Mouse (Mus musculus): ENCODE measurements around the gene Slc25a27. TPM values are rescaled to one million over a fixed set of nuclear protein-coding genes. Genes with fewer than 3 reads are reported as not detected.

The Slc25a27 gene
- total RNA-seq, 2 experiments from 2014 or later, result 4.7 to 5.3 TPM

DNA sequence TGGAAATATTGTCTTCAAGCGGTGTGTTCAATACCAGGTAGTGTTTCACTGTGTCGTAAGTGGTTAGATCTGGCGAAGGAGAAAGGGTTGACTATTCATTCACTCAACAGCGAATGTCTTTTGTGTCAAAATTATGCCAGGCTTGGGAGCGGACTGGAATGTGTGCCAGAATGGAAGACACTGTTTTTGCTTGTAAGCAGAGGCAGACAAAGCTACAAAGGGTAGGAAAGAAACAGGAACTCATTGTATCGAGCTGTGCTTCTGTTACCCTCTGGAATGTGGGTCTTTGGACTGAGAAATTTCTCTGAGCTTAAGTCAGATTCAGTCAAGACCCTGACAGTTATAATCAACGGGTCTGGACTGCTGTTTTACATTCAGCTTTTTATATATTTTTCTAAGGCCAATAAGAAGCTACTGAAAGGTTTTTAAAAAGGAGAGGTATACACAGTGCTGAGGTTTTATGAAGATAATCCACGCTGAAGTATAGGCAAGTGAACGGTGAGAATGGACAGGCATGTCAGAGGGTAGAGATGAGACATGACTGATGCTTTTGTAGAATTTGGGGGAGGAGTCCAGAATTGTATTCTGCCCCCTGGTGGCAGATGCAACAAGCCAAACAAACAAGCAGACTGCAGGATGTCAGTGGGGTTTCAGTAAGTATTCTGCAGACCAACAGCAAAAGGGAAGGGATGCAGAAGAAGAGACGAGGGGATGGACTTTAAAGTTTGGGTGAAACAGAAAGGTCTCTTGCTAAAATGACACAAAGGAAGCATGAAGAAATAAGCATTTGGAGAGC, 17.2 kb downstream of the Slc25a27 start:
- no peak for DNase-seq

DNA sequence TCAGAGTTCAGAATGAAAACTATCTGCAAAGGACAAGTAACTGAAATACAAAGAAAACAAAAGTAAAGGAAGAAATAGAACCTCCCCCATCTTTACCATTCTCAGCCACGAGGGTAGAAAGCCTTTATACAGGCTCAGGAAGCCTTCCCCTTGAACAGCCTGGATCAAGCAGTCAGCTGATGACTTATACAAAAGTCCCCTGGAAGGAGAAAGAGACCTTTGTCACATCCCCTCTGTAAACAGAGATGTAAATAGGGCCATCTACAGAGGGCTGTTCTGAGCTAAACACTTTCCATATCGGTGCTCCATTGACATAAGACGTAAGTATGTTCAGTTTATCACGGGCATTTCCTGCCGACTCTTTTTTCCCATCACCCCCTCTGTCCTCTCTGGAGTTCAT, 20.1 kb downstream of the Slc25a27 start:
- DNase-seq, result no peak

DNA sequence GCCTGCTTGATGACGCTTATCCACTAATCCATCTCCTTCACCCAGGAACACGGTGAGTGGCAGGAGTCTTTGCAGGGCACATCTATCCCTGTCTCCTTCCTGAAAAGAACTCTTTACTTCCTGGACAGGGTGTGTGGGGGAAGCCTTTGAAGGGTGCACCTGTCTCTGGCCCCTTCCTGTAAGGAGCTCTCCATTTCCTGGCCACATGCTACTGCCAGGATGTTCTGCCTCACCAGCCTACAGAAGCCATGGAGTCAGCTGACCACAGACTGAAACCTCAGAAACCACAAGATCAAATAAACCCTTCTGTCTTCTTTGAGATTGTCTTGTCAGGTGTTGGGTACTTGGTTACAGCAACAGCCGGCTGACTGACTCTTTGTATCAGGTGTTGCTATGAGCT, 21.9 kb downstream of the Slc25a27 start:
- DNase-seq, result no peak

DNA sequence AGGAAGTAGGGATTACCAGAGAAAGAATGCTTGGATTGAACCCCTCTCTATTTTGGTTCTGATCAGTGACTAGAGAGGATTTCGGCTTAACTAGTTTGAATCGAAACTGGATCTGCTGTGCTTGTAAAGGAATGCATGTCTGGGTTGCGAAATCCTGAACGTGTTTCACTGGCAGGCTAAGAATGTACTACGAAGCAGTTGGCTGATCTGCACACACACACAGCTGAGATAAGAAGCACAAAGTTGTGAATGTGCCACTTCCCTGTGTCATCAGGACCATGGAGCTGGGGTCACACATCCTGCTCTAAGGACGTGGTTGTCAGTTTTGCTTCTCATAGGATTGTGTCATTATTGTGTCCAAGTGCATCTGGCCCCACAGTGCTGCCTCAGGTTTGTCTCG, 22.6 kb downstream of the Slc25a27 start:
- no peak for DNase-seq

DNA sequence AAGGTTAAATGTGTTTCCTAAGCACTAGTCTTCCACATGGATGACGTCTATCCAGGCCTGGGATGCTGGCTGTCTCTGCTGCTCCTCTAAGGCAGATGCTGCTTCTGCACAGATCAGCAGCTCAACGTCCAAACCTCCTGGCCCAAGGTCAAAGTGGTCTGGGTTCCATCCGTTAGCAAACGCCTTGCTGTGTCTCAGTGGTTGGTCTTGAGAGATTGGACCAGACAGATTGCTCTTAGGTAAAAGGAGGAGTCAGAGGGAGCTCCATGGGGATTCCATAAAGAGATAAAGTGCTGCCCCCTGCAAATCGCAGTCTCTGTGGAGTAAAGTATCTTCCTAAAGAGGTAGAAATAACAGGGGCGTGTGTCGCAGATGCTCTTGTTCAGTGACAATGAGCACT, 23.8 kb downstream of the Slc25a27 start:
- no peak for DNase-seq

DNA sequence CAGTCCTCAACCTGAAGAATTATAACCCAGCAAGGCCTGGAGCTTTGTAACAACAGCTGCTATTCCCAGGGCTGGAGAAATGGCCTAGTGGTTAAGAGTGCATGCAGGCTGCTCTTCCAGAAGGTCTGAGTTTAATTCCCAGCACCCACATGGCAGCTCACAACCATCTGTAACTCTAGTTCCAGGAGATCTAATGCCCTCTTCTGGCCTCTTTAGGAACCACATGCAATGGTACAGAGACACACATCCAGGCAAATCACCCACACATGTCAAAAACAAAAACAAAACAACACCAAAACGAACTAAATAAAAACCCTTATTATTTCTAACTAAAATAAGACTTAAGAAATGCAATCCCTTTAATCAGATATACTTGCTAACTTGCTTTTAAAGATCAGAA, 26.2 kb downstream of the Slc25a27 start:
- no peak for DNase-seq

DNA sequence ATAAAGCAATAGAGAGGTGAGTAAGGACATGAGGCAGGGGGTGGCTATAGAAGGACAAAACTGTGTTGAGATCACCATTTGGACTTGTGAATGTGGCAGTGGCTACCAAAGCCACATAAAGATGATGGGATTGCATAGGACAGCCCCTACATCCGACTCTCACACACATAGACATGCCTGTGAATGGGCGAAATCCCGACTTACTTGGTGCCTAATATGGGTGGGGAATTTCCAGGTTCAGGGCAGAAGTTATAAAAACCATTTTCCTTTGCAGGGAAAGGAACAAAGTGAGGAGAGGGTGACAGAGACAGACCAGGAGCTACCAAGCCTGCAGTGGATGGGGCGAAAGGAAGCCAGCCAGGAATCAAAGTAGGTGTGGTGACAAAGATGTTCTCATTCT, 29.9 kb downstream of the Slc25a27 start:
- DNase-seq, result no peak

DNA sequence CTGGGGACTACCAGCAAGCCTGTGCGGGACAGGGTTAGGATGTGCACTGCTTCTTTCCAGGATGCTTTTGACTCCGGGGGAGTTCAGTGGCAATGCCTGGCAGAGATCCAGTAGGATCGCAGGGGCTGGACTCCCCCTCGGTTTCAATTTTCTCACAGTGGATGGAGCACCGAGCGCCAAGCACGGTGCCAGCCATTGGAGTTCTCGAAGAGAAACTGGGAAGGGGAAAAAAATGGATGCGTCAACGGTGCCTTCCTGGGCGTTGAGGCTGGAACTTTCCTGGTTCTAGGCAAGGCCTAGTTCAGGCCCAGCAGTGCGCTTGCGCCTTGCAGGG, 36.6 kb downstream of the Slc25a27 start:
- DNase-seq, result no peak

DNA sequence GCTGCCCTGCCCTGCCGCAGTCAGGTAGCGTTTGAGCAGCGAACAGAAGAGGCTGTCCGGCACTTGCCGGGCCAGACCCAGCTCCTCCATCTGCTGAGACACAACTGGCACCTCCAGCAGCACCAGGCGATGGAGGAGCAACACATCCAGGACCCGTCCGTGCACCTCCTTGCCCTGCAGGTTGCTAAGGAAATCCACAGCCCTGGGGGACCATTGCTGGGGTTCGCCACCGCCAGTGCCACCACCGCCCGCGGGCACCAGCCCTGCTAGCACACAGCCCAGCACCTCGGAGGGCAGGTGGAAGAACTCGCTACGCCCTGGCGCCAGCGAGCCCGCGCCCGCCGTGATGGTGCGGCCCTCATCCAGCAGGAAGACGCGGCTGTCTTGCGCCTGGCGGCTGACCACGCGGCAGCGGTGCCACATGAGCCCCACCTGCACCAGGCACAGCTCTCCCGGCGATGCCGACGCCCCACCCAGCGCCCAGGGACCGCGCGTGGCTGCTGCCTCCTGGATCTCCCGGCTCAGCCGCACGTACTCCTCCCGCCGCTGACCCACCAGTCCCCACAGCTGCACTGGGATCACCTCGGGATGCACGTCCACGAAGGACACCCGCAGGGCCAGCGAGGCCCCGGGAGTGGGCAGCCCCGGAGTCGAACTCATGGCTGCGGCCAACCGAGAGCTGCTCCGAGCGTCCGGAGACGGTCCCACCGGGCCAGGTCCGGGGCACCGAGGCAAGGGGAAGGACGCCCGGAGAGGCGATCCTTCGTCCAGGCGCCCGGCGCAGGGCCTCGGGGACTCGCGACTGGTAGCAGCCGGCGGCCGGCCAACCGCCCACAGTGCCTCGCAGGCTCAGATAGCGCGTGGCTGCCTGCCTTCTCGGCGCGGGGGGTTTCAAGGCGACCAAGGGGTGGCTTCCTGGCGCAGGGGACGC, 37.3 kb downstream of the Slc25a27 start, which contains the start of gene Tdrd6:
Tdrd6 (minus strand) TSS at position 804 of the 931 bp plus-strand sequence.
- peak; percentile 8 for DNase-seq

DNA sequence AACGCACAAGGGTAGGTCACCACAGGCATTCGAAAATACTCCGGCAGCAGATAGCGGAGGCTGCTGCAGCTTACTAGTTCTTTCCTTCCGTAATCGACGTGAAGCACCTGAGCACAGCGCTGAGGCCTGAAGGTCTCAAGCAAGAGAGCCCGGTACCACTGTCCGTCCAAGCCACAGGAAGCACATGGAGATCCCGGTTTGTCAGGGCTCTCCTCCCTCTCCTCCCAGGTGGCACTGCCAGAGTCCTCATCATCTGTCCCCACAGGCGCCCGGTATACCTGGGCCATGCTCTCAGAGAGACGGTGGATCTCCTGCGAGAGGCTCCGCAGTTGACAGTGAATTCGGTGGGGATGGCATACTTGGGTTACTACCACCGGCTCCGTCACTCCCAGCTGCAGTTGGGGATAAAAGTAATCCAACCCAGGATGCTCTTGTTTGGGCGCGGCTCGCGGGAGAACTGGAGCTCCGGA, 38.0 kb downstream of the Slc25a27 start:
- no peak for DNase-seq

DNA sequence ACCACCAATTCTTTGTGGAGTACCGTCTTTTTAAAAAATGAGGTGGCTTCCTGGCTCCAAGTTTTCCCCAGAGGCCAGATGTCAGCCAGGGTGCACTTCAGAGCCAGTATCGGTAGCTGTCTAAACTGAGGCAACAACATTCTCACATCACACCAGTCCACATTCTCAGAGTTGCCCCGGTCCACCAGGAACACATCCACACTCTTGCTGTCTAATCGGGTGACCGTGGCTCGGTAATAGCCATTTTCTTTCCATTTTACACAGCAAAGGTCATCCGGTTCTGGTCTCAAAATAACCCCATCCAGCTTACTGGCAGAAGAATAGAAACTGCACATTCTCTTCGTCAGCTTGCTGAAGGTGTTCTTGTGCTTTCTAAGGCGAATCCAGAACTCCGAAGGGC, 38.8 kb downstream of the Slc25a27 start:
- DNase-seq, result no peak

DNA sequence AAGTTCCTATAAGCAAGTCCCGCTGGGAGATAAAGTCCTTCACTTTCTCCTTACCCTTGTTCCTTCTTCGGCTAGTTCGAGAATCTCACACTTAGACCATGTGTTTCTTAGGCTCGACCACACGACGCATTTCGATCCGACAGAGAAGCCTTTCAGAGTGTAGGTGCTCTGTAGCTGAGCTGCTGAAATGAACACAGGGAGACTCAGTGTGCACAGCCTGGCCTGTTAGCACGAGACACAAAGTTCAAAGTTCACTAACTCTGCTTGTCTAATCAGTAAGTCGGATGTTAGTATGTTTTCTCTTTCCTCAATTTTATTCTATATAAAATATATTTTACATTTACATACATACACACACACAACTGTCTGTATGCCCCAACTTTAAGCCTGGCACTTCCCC, 44.9 kb downstream of the Slc25a27 start:
- no peak for DNase-seq

DNA sequence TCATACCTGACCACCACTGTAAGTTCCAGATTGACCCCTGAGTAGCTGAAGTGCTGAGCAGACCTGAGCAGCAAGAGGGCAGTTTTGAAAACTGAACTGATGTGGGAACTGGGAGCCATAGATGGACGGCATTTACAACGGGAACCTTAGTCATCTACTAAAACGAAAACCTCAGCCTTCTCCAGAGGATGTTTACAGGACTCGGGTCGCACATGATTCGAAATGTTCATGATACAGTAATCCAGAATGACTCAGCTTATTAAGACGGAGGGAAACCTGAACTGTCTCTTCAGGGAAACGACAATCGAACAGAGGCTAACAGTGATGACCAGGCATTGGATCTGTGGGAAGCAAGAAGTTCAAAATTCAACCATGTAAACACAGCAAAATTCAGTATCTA, 47.9 kb downstream of the Slc25a27 start:
- no peak for DNase-seq

DNA sequence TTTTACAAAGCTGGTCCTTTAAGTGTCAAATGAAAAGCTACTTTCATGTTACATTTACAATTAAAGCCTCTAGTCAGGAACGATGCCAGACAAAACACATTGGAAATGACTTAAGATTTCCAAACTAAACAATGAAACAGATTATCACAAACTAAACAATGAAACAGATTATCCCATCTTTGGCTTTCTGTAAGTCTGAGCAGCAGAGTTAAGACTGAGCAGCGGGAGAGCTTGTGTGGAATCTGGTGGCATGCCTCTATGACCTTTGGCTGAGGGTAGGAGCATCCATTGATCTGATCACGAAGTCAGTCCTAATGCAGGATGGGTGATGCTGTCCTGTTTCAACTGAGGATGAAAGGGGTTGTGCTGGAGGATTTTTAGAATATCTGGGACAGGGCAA, 54.8 kb downstream of the Slc25a27 start:
- no peak for DNase-seq

DNA sequence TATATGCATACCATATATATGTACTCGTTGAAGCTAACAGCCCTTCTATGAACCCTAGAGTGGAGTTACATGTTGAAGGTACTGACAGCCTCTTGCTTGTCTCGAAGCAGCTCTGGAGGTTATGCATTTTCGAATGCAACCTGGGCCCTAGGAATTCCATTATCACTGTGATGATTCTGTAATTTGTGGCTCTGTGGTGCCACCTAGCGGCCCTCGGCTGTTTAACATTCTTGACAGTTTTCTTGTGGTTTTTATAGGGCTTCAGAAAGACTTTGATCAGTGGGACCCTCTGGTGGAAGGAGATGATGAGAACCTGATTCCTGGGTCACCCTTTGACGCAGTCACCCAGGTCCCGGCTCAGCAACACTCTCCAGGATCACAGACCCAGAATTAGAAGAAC, 55.4 kb downstream of the Slc25a27 start:
- no peak for DNase-seq

DNA sequence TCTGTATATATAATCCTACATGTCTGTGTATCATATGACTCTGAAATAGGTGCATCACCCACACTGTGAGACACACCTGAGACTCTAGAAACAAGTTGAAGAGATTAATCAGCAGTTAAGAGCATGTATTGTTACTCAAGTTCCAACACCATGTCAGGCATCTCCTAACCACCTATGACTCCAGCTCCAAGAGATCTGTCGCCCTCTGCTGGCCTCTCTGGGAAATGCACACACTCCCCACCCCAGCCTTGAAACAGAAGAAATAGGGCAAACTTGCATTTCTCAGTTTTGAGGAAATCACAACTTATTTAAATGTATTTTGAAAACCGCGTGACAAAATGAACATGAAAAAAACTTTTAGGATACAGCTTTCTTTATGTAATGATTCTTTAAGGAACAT, 60.3 kb downstream of the Slc25a27 start:
- no peak for DNase-seq

DNA sequence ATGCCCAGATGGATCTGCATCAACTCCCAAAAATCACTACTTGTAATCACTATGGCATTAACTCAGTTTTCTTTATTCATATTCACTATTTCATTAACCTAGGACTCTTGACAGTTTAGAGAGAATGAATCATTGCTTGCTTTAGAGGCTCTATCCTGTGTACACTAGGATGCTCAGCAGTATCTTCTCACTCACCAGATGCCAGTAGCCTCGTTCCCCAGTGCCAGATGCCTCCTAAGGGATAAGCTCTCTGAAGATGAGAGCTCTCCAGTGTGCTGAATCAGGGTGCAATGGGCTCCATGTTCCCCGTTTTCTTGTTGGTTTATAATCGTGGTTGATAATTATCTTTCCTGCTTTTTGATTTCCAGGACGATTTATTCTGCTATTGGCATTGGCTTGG, 68.3 kb downstream of the Slc25a27 start:
- no peak for DNase-seq

DNA sequence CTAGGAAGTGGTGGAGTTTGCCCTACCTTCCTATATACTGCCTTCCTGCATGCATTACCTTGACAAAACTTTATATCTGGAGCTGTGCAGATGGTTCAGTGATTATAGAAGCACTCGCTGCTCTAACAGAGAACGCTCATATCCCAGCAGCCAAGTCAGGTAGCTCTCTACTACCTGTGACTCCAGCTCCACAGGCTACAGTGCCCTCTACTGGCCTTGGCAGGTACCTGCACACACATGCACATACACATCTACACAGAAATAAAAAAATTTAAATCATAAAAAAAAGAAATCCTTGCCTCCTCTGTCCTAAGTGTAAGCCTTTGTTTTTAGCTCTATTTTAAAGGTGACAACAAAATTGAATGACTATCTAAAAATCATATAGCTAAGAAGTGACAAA, 69.3 kb downstream of the Slc25a27 start:
- DNase-seq, result no peak

DNA sequence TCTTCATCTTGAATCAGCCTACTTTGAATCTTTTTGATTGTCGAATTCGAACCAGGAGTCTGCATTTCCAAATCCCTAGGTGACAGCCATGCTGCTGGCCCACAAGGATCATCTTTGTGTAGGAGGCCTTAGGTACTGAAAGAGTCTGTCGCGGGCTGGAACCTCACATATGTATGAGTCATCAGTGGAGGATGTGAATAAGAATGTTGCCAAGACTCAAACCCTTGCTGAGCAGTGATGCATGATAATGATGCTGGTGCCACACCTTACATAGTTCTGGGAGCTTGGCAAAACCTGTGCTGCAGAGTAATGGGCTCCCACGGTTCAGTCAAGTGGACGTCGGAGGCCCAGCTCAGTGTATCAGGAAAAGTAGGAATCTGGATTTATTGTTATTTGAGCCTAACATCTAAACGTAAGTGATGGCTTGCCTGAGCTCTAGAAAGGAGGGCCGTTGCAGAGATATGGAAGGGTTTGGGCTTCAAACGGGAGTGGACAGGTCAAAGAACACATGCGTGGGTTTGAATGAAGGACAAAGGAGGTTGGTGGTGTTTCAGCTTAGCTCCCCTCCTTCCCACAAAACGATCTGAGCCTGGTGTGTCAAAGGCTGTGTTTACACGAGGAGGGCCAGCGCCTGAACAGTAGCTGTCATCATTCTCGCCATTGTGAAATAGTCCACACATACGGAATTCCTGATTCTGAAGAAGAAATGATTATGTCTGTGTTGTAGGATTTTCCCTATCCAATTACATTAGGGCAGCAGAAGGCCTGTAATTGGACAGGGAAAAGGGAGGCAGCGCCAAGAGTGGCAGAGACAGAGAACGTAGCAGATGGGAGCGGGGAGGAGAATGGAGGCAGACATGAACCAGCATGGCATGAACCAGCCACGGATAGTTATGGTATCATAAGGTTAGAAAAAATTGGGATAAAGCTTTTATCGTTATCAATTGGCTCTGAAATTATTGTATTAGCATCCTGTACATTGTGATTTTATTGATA, 74.4 kb downstream of the Slc25a27 start:
- DNase-seq, result no peak

Measured in gastrocnemius, postnatal 25 days (tissue).